Mouse (Mus musculus) limb, embryonic 15.5 days (tissue): Measurements from ENCODE around the gene Def8. TPM values are rescaled to one million over a fixed set of nuclear protein-coding genes. Genes with fewer than 3 reads are reported as not detected.

ENCODE experiments used
- ATAC-seq: fragments of 200-750 bp; cut with Nextera tagmentation; 2 replicates; pipeline ENCODE4 v1.8.0; 2017; ENCODE audit warnings: low read depth, moderate TSS enrichment; ENCODE audit not compliant: insufficient number of reproducible peaks, low FRiP score, low TSS enrichment
- H3K27ac ChIP-seq: fragments of 300-500 bp; sonication (generic); 2 replicates; pipeline ENCODE4 v1.5.1; 2015; ENCODE audit warnings: moderate library complexity, mild to moderate bottlenecking, inconsistent platforms
- H3K27me3 ChIP-seq: fragments of 300-500 bp; sonication (generic); 2 replicates; pipeline ENCODE4 v1.6.1; 2015; ENCODE audit warnings: inconsistent platforms
- H3K36me3 ChIP-seq: fragments of 300-500 bp; sonication (generic); 2 replicates; pipeline ENCODE4 v1.6.1; 2015; ENCODE audit warnings: inconsistent platforms
- H3K4me1 ChIP-seq: fragments of 300-500 bp; sonication (generic); 2 replicates; pipeline ENCODE4 v1.6.1; 2015; ENCODE audit warnings: inconsistent platforms
- H3K4me2 ChIP-seq: fragments of 300-500 bp; sonication (generic); 2 replicates; pipeline ENCODE4 v1.6.1; 2015; ENCODE audit warnings: mild to moderate bottlenecking, inconsistent platforms
- H3K4me3 ChIP-seq: fragments of 300-500 bp; sonication (generic); 2 replicates; pipeline ENCODE4 v1.5.1; 2015; ENCODE audit warnings: mild to moderate bottlenecking, inconsistent platforms
- H3K9ac ChIP-seq: fragments of 300-500 bp; sonication (generic); 2 replicates; pipeline ENCODE4 v1.6.1; 2015; ENCODE audit warnings: inconsistent platforms
- H3K9me3 ChIP-seq: fragments of 300-500 bp; sonication (generic); 2 replicates; pipeline ENCODE4 v1.6.1; 2016; ENCODE audit warnings: inconsistent platforms
- WGBS: fragments of 180-500 bp; shearing (Covaris S2); methylation state at CpG from one replicate; pipeline ENCODE4 v1.1.7; 2015; 5-methylcytosine and 5-hydroxymethylcytosine counted together
- polyA plus RNA-seq: library from polyadenylated mRNA; unstranded; fragments of >200 nt; fragmentation: Nextera tagmentation; extraction: Ambion mirVana; gene quantifications from 2 replicates; pipeline ENCODE4 v1.2.1, GENCODE M21; 2015

The Def8 gene
- polyA plus RNA-seq, 1 experiment from 2014 or later, result 42.4 TPM

DNA sequence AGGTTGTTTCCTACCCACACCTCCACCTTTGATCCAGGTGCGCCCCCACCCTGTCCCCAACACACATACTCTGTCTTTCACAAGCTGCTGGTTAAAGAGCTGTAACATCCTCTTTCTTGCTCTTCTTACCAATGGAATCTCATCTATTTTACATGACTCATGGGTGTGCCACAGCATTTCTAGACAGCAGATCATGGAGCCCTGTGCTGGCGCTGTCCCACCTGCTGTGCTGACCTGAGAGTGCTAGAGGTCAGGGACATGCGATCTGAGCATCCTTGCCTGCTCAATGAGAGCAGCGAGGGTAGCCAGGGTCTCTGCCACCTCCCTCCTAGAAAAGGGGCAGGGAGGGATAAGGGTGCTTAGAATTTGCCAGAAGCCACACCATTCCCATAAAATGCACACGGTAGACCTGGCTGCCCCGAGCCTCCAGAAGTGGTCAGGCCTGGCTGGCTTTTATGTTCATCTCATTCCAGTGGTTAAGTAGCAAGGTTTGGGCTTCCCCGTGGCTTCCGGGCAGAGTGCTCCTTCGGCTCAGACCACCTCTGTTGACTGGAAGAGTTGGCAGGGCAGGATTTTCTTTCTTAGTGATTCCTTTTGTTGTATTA lies 81.4 kb downstream of the Def8 start:
- WGBS, result 78% methylated on average over 9 of the region's 9 CpGs
- Histone ChIP-seq H3K27me3 (no peaks in the 10 kb centered on the region), H3K9ac (no peak overlapping the region), H3K36me3 (peaks cover 97% of the 10 kb centered on the region), H3K9me3 (0 out of 2 replicates have a peak, but pooled peaks cover 5% of the 10 kb centered on the region), H3K4me3 (no peak overlapping the region), H3K4me1 (no peaks in the 10 kb centered on the region), H3K27ac (no peak overlapping the region), H3K4me2 (no peak overlapping the region)
- ATAC-seq, result no peak

DNA sequence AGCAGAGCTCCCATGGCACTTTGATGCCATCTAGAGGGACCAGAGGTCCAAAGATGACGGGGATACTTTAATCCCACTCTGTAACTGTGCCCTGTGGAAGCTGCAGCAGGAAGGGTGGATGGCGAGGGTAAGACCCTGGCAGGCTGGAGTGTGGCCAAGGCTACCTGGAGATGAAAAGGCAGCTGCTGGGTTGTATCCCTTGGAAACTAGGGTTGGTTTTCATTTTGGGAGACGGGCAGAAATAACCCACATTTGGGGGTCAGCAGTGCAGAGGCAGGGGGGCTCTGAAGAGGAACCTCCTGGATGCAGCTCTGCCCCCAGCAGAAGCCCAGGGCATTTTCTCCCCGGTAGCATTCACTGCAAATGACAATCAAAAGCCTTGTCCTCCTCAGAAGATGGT lies 81.9 kb downstream of the Def8 start:
- H3K4me2 ChIP-seq, result no peak overlapping the region
- H3K4me3 ChIP-seq, result no peak overlapping the region
- H3K27ac ChIP-seq, result no peak overlapping the region
- WGBS, result 84% methylated on average over 4 of the region's 4 CpGs
- H3K27me3 ChIP-seq, result no peaks in the 10 kb centered on the region
- no peaks in the 10 kb centered on the region for H3K4me1 ChIP-seq
- peaks cover 98% of the 10 kb centered on the region for H3K36me3 ChIP-seq
- no peak for ATAC-seq
- H3K9me3 ChIP-seq, result 0 out of 2 replicates have a peak, but pooled peaks cover 5% of the 10 kb centered on the region
- no peak overlapping the region for H3K9ac ChIP-seq

DNA sequence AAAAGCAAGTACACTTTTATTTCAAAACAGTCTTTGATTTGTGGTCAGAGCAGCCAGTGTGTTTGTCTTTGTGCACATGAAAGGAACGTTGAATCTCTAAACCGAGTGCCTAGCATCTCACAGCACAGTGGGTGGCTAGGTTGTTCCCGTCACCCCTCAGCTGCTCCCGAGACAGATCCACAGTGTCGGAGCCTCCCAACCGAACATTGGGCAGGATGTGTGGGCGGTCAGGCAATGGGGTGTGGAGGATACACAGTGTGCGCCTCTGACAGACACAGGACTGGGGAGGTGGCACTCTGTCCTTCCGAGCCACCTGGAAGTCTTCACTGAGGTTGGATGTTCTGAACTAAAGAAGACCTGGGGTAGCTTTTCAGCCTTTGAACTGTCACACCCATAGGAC lies 82.4 kb downstream of the Def8 start:
- WGBS, result 82% methylated on average over 9 of the region's 9 CpGs
- Histone ChIP-seq H3K9ac (no peak overlapping the region), H3K27ac (no peak overlapping the region), H3K4me2 (no peak overlapping the region), H3K9me3 (0 out of 2 replicates have a peak, but pooled peaks cover 5% of the 10 kb centered on the region), H3K27me3 (no peaks in the 10 kb centered on the region), H3K36me3 (peaks cover 95% of the 10 kb centered on the region), H3K4me3 (no peak overlapping the region), H3K4me1 (no peaks in the 10 kb centered on the region)
- ATAC-seq, result no peak

GRCm38 (mm10) chr8:123507153-123507552 lies 83.8 kb downstream of the Def8 start:
- Histone ChIP-seq H3K27ac (no peak overlapping the region), H3K9ac (no peak overlapping the region), H3K4me1 (no peaks in the 10 kb centered on the region), H3K36me3 (peaks cover 80% of the 10 kb centered on the region), H3K27me3 (no peaks in the 10 kb centered on the region), H3K9me3 (0 out of 2 replicates have a peak, but pooled peaks cover 5% of the 10 kb centered on the region), H3K4me3 (no peak overlapping the region), H3K4me2 (no peak overlapping the region)
- ATAC-seq, result no peak
- 91% methylated on average over 5 of the region's 5 CpGs for WGBS

DNA sequence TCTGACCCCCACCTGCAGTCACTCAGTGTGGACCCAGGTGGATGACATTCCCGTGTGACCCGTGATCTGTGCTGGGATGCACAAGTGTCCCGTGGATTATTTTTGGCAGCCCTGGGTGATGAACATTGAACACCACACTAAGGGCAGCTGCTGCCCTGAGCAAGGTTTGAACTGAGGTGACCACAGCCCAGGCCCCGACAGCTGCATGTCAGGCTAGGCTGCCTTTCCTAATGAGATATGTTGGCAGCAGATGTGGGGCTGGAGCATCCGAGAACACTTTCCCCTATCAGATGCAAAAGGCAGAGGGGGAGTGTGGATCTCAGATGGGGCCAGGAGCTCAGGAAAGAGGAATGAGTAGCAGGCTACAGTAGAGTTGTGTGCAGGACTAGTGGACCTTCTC lies 87.5 kb downstream of the Def8 start:
- Histone ChIP-seq H3K9ac (no peak overlapping the region), H3K27ac (no peak overlapping the region), H3K36me3 (peaks cover 44% of the 10 kb centered on the region), H3K4me1 (peaks cover 17% of the 10 kb centered on the region), H3K4me3 (no peak overlapping the region), H3K4me2 (no peak overlapping the region), H3K27me3 (peaks cover 32% of the 10 kb centered on the region), H3K9me3 (no peaks in the 10 kb centered on the region)
- ATAC-seq, result peak; percentile 19; the same call in 1 of the 2 replicates
- WGBS, result 73% methylated on average over 5 of the region's 5 CpGs

Other genes with a start within 250 kb of the Def8 start
- 6.9 and 9.0 TPM in 2 replicates for gene Dpep1, start 237.3 kb upstream of the Def8 start, polyA plus RNA-seq
- gene Chmp1a, start 210.8 kb upstream of the Def8 start, polyA plus RNA-seq, result 166 and 176 TPM in 2 replicates
- 3.5 and 3.9 TPM in 2 replicates for gene Spata33, start 210.7 kb upstream of the Def8 start, polyA plus RNA-seq
- 30.0 and 33.4 TPM in 2 replicates for gene Cdk10, start 198.7 kb upstream of the Def8 start, polyA plus RNA-seq
- gene Spata2l, start 187.3 kb upstream of the Def8 start, polyA plus RNA-seq, result 5.6 and 5.9 TPM in 2 replicates
- 25.4 and 28.4 TPM in 2 replicates for gene Zfp276, start 169.3 kb upstream of the Def8 start, polyA plus RNA-seq
- gene Vps9d1, start 169.2 kb upstream of the Def8 start, polyA plus RNA-seq, result 27.2 and 29.4 TPM in 2 replicates
- gene Fanca, start 105.0 kb upstream of the Def8 start, polyA plus RNA-seq, result 14.8 and 18.6 TPM in 2 replicates
- 0.93 and 1.2 TPM in 2 replicates for gene Spire2, start 90.8 kb upstream of the Def8 start, polyA plus RNA-seq
- gene Tcf25, start 49.8 kb upstream of the Def8 start, polyA plus RNA-seq, result 187 and 191 TPM in 2 replicates
- 0.08 and 0.15 TPM in 2 replicates for gene Mc1r, start 16.4 kb upstream of the Def8 start, polyA plus RNA-seq
- 4.0 and 5.0 TPM in 2 replicates for gene Tubb3, start 12.1 kb upstream of the Def8 start, polyA plus RNA-seq
- 43.0 and 46.0 TPM in 2 replicates for gene Afg3l1, start 54.4 kb downstream of the Def8 start, polyA plus RNA-seq
- gene Dbndd1, start 91.9 kb downstream of the Def8 start, polyA plus RNA-seq, result 5.9 and 6.6 TPM in 2 replicates
- gene Gas8, start 95.3 kb downstream of the Def8 start, polyA plus RNA-seq, result 29.6 and 30.2 TPM in 2 replicates
- 10.8 and 10.9 TPM in 2 replicates for gene Rhou, start 230.4 kb downstream of the Def8 start, polyA plus RNA-seq